Mouse (Mus musculus): ENCODE measurements around the gene Pik3c2b.

GRCm38 (mm10) chr1:133146014-133147009 lies 100.8 kb downstream of the Pik3c2b start:
- peak; percentile 50 for TF ChIP-seq CTCF (IDR thresholded peaks at IDR 0.05; ENCODE audit: control insufficient read depth, insufficient read depth, insufficient read length)
- TF ChIP-seq MAX (IDR thresholded peaks at IDR 0.05) = no peak

Data from C2C12 (cell line).